Mouse (Mus musculus) ES-E14 (cell line): Measurements from ENCODE around the gene 0610010K14Rik.

Experiments used
- HCFC1 ChIP-seq: IDR thresholded peaks from 2 replicates; pipeline ENCODE4 v1.6.1; 2012; ENCODE audit warnings: low read length, inconsistent platforms, borderline replicate concordance; ENCODE audit not compliant: insufficient read depth
- MAFK ChIP-seq: IDR thresholded peaks from 2 replicates; pipeline ENCODE4 v1.6.1; 2014; ENCODE audit warnings: mild to moderate bottlenecking, low read depth, low read length, inconsistent platforms; ENCODE audit not compliant: insufficient read depth
- ZC3H11A ChIP-seq: IDR thresholded peaks from 2 replicates; pipeline ENCODE4 v1.6.1; 2012; ENCODE audit warnings: low read depth, mild to moderate bottlenecking, inconsistent platforms, low read length, borderline replicate concordance
- ZNF384 ChIP-seq: IDR thresholded peaks from 2 replicates; pipeline ENCODE4 v1.6.1; 2012; ENCODE audit warnings: low read depth, low read length, inconsistent platforms

DNA sequence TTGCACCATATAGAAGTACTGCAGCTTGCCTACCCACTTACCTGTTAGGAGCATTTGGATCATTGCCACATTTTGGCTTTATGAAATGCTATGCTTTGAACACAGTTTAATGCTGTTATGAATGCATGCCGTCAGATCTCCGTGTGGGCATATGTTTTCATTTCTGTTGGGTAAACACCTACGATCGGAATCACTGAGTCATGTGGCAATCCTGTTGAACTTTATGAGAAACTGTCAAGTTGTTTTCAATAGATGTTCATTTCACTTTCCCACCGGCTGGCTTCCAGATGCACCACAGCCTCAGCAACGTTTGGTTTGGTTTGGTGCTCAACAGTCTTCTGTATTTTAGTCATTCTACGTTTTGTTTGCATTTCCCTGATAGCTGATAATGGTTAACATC lies 33.9 kb upstream of the 0610010K14Rik start:
- TF ChIP-seq HCFC1, result no peak
- TF ChIP-seq ZNF384, result no peak
- no peak for TF ChIP-seq ZC3H11A
- TF ChIP-seq MAFK, result no peak
